Mouse (Mus musculus) cerebellum, adult 2 months (tissue): Measurements from ENCODE around the gene Zfp1.

Experiments used
- CTCF ChIP-seq: fragments of 200-500 bp; IDR thresholded peaks from 2 replicates; pipeline ENCODE4 v1.5.1; 2011; ENCODE audit warnings: low read depth, mild to moderate bottlenecking, control low read depth, low read length, moderate library complexity, borderline replicate concordance; ENCODE audit not compliant: insufficient read depth
- POLR2A ChIP-seq: fragments of 200-500 bp; IDR thresholded peaks from 2 replicates; pipeline ENCODE4 v1.6.1; 2011; ENCODE audit warnings: low read length, control low read depth, borderline replicate concordance; ENCODE audit not compliant: insufficient read depth

DNA sequence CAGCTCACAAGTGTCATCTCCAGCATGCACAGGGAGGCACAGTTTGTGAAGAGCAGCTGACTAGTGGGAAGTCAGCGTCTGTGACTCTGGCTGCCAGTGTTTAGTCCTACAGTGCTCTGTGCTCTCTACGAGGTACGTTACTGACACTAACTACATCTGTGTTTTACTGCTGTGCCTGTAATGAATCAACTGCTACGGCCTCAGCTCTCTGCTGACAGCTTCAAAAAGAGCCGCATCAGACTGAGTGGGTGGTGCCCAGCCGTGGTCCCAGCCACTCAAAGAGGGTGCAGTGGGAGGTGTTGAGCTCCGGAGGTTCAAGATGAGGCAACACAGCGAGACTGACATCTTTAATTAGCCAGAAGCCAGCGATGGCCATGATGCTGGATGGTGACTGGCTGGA lies 68.9 kb downstream of the Zfp1 start:
- no peak for TF ChIP-seq CTCF
- no peak for TF ChIP-seq POLR2A
